ENCODE assay signal across 8 mouse cellular contexts in genomic region chr10:79779784-79780663, GRCm38 (mm10). TPM values are rescaled to one million over a fixed set of nuclear protein-coding genes. Genes with fewer than 3 reads are reported as not detected.
DNase-seq lines count a peak whose midpoint lies in the region; ATAC-seq lines count a peak whose summit lies in the region.

No protein-coding gene starts in this region.

- peak overlapping the region; percentile 94 for H3K4me2 ChIP-seq in kidney, embryonic 15.5 days

- H3K27me3 ChIP-seq in heart, embryonic 10.5 days (ENCODE audit: insufficient read depth, poor library complexity, severe bottlenecking): peaks cover 80% of the 10 kb centered on the region
- peaks cover 41% of the 10 kb centered on the region for H3K27me3 ChIP-seq in kidney, embryonic 15.5 days

- H3K27ac ChIP-seq in heart, embryonic 10.5 days: peak overlapping the region; percentile 43
- H3K27ac ChIP-seq in kidney, embryonic 15.5 days: peak overlapping the region; percentile 78

- no peaks in the 10 kb centered on the region for H3K36me3 ChIP-seq in heart, embryonic 10.5 days
- H3K36me3 ChIP-seq in kidney, embryonic 15.5 days: no peaks in the 10 kb centered on the region

- DNase-seq in 416B (ENCODE audit: low read depth): peak; percentile 98
- DNase-seq in brain, adult 2 months (ENCODE audit: low read depth, low spot score): peak; percentile 99
- DNase-seq in heart, embryonic 10.5 days (ENCODE audit: low spot score): peak; percentile 99
- DNase-seq in liver: peak; percentile 98
- DNase-seq in spleen, postnatal 4 days (ENCODE audit: low spot score in 2 of 2): peak; percentile 95 to 97

- H3K4me3 ChIP-seq in heart, embryonic 10.5 days: peak overlapping the region; percentile 63
- peak overlapping the region; percentile 55 for H3K4me3 ChIP-seq in kidney, embryonic 15.5 days (replicated peaks)

- H3K9me3 ChIP-seq in heart, embryonic 10.5 days: no peaks in the 10 kb centered on the region
- H3K9me3 ChIP-seq in kidney, embryonic 15.5 days (replicated peaks): no peaks in the 10 kb centered on the region

- H3K9ac ChIP-seq in kidney, embryonic 15.5 days: peak overlapping the region; percentile 41

- WGBS in heart, embryonic 10.5 days: 2% methylated on average over 55 of the region's 55 CpGs
- 2% methylated on average over 55 of the region's 55 CpGs for WGBS in kidney, embryonic 15.5 days

- peaks cover 44% of the 10 kb centered on the region for H3K4me1 ChIP-seq in heart, embryonic 10.5 days
- H3K4me1 ChIP-seq in kidney, embryonic 15.5 days: peaks cover 46% of the 10 kb centered on the region

- peak; percentile 74 for ATAC-seq in erythroblast, adult 5-6 weeks (replicated peaks; ENCODE audit: low FRiP score, poor library complexity, severe bottlenecking)
- ATAC-seq in kidney, embryonic 15.5 days (replicated peaks; ENCODE audit: low FRiP score): peak; percentile 89
- ATAC-seq in monocyte, adult 5-6 weeks (replicated peaks; ENCODE audit: insufficient number of reproducible peaks, low FRiP score, low TSS enrichment, poor library complexity, severe bottlenecking): peak; percentile 79

RNA-seq across cellular contexts. Expression of gene Fstl3, which starts 3.0 kb away (rescaled TPM):
- total RNA-seq in erythroblast, adult 5-6 weeks (2015; ENCODE audit: low replicate concordance): 1.7 and 5.8 TPM in 2 replicates
- not detected in 2 replicates for total RNA-seq in erythroblast, adult 5-6 weeks (2017; ENCODE audit: low replicate concordance)
- polyA plus RNA-seq in heart, embryonic 10.5 days (2016; fragmentation: Nextera tagmentation; extraction: Ambion mirVana): 7.9 and 8.0 TPM in 2 replicates
- 15.3 and 15.6 TPM in 2 replicates for polyA plus RNA-seq in kidney, embryonic 15.5 days (2015; fragmentation: Nextera tagmentation; extraction: Ambion mirVana)
- 1.3 to 3.3 TPM (median 2.0 TPM) in 3 replicates for total RNA-seq in monocyte, adult 5-6 weeks (2017)

RNA-seq across cellular contexts. Expression of gene Prss57, which starts 10.7 kb away (rescaled TPM):
- total RNA-seq in erythroblast, adult 5-6 weeks (2015; ENCODE audit: low replicate concordance): 30.5 and 45.0 TPM in 2 replicates
- total RNA-seq in erythroblast, adult 5-6 weeks (2017; ENCODE audit: low replicate concordance): 6.8 and 14.3 TPM in 2 replicates
- polyA plus RNA-seq in heart, embryonic 10.5 days (2016; fragmentation: Nextera tagmentation; extraction: Ambion mirVana): not detected in 2 replicates
- 0.29 TPM in 1 of 2 replicates, not detected in the other for polyA plus RNA-seq in kidney, embryonic 15.5 days (2015; fragmentation: Nextera tagmentation; extraction: Ambion mirVana)
- 0.21 to 2.1 TPM in 2 of 3 replicates, not detected in the other for total RNA-seq in monocyte, adult 5-6 weeks (2017)

RNA-seq across cellular contexts. Expression of gene Rnf126, which starts 13.3 kb away (rescaled TPM):
- total RNA-seq in erythroblast, adult 5-6 weeks (2015; ENCODE audit: low replicate concordance): 11.3 and 12.1 TPM in 2 replicates
- 2.6 and 10.7 TPM in 2 replicates for total RNA-seq in erythroblast, adult 5-6 weeks (2017; ENCODE audit: low replicate concordance)
- polyA plus RNA-seq in heart, embryonic 10.5 days (2016; fragmentation: Nextera tagmentation; extraction: Ambion mirVana): 84.4 and 113 TPM in 2 replicates
- 88.5 and 102 TPM in 2 replicates for polyA plus RNA-seq in kidney, embryonic 15.5 days (2015; fragmentation: Nextera tagmentation; extraction: Ambion mirVana)
- 3.5 to 18.0 TPM (median 8.8 TPM) in 3 replicates for total RNA-seq in monocyte, adult 5-6 weeks (2017)

RNA-seq across cellular contexts. Expression of gene Palm, which starts 13.3 kb away (rescaled TPM):
- 9.4 and 12.5 TPM in 2 replicates for total RNA-seq in erythroblast, adult 5-6 weeks (2015; ENCODE audit: low replicate concordance)
- 4.5 and 10.0 TPM in 2 replicates for total RNA-seq in erythroblast, adult 5-6 weeks (2017; ENCODE audit: low replicate concordance)
- 80.7 and 83.1 TPM in 2 replicates for polyA plus RNA-seq in heart, embryonic 10.5 days (2016; fragmentation: Nextera tagmentation; extraction: Ambion mirVana)
- 144 and 158 TPM in 2 replicates for polyA plus RNA-seq in kidney, embryonic 15.5 days (2015; fragmentation: Nextera tagmentation; extraction: Ambion mirVana)
- 21.3 to 30.9 TPM (median 27.0 TPM) in 3 replicates for total RNA-seq in monocyte, adult 5-6 weeks (2017)

RNA-seq across cellular contexts. Expression of gene Fgf22, which starts 25.1 kb away (rescaled TPM):
- total RNA-seq in erythroblast, adult 5-6 weeks (2015; ENCODE audit: low replicate concordance): not detected in 2 replicates
- 0.26 TPM in 1 of 2 replicates, not detected in the other for total RNA-seq in erythroblast, adult 5-6 weeks (2017; ENCODE audit: low replicate concordance)
- polyA plus RNA-seq in heart, embryonic 10.5 days (2016; fragmentation: Nextera tagmentation; extraction: Ambion mirVana): 0.11 and 0.16 TPM in 2 replicates
- polyA plus RNA-seq in kidney, embryonic 15.5 days (2015; fragmentation: Nextera tagmentation; extraction: Ambion mirVana): 0.12 and 0.14 TPM in 2 replicates
- not detected in 3 replicates for total RNA-seq in monocyte, adult 5-6 weeks (2017)

Comparison
In these comparisons a context has a peak if more than half of its experiments do, and no peak if none do; other contexts are left out.
1. Peak in every context shown above with its lines: DNase-seq, ATAC-seq, H3K4me3 ChIP-seq and H3K27ac ChIP-seq.